Mouse (Mus musculus) thymus, adult 2 months (tissue): ENCODE results near the gene Ap1s3. TPM values are rescaled to one million over a fixed set of nuclear protein-coding genes. Genes with fewer than 3 reads are reported as not detected.

ENCODE experiments used
- DNase-seq: peaks from one replicate; pipeline ENCODE4 v3.0.0; 2021
- H3K27ac ChIP-seq: fragments of 200-500 bp; 2 replicates; pipeline ENCODE4 v1.5.1; 2012; ENCODE audit warnings: low read length, control low read depth; ENCODE audit not compliant: control insufficient read depth, insufficient read depth
- H3K27me3 ChIP-seq: fragments of 200-500 bp; 2 replicates; pipeline ENCODE4 v1.6.1; 2012; ENCODE audit warnings: mild to moderate bottlenecking, low read length, moderate library complexity, mixed read lengths; ENCODE audit not compliant: control insufficient read depth, insufficient read depth
- H3K36me3 ChIP-seq: fragments of 200-500 bp; 2 replicates; pipeline ENCODE4 v1.6.1; 2012; ENCODE audit warnings: mild to moderate bottlenecking, low read length, moderate library complexity; ENCODE audit not compliant: control insufficient read depth, insufficient read depth
- H3K4me1 ChIP-seq: fragments of 200-500 bp; replicated peaks from 2 replicates; pipeline ENCODE4 v1.6.1; 2012; ENCODE audit warnings: low read length; ENCODE audit not compliant: control insufficient read depth, insufficient read depth
- H3K4me3 ChIP-seq: fragments of 200-500 bp; 2 replicates; pipeline ENCODE4 v1.5.1; 2012; ENCODE audit warnings: mild to moderate bottlenecking, low read length, control low read depth, moderate library complexity; ENCODE audit not compliant: control insufficient read depth, insufficient read depth
- CTCF ChIP-seq: fragments of 200-500 bp; IDR thresholded peaks from 2 replicates; pipeline ENCODE4 v1.5.1; 2012; ENCODE audit warnings: mild to moderate bottlenecking, control low read depth, low read length, moderate library complexity, borderline replicate concordance; ENCODE audit not compliant: control insufficient read depth, poor library complexity, insufficient read depth; ENCODE audit errors: extremely low read depth
- POLR2A ChIP-seq: fragments of 200-500 bp; IDR thresholded peaks from 2 replicates; pipeline ENCODE4 v1.6.1; 2012; ENCODE audit warnings: mild to moderate bottlenecking, low read length, control low read depth, moderate library complexity; ENCODE audit not compliant: control insufficient read depth, poor library complexity, insufficient read depth; ENCODE audit errors: extremely low read depth
- WGBS: fragments of 180-500 bp; shearing (Covaris S2); methylation state at CpG from one replicate; pipeline ENCODE4 v1.1.7; 2018; 5-methylcytosine and 5-hydroxymethylcytosine counted together
- polyA plus RNA-seq: library from polyadenylated mRNA; depleted of rRNA; stranded (reverse); fragments of >200 nt; gene quantifications from 2 replicates; pipeline ENCODE4 v1.2.3, GENCODE M21; 2012; rRNA removed

Ap1s3 gene
- polyA plus RNA-seq, 1 experiment = 60.7 TPM

- Histone ChIP-seq H3K4me3 (no peak overlapping the region), H3K36me3 (no peaks in the 10 kb centered on the region), H3K27ac (no peak overlapping the region), H3K4me1 (no peaks in the 10 kb centered on the region), H3K27me3 (no peaks in the 10 kb centered on the region)
- WGBS = 23% methylated on average over 5 of the region's 5 CpGs
- TF ChIP-seq CTCF (no peak), POLR2A (no peak)
- DNase-seq = no peak
These were observed 110.6 kb downstream of the Ap1s3 start for GRCm38 (mm10) chr1:79561186-79561585.

Other genes starting within 250 kb of the Ap1s3 start
- 0.11 and 0.15 TPM in 2 replicates for gene Scg2, start 231.9 kb downstream of the Ap1s3 start, polyA plus RNA-seq
- gene Mrpl44, start 104.0 kb upstream of the Ap1s3 start, polyA plus RNA-seq = 15.1 and 16.4 TPM in 2 replicates
- gene Wdfy1, start 104.2 kb upstream of the Ap1s3 start, polyA plus RNA-seq = 23.3 and 24.4 TPM in 2 replicates
- gene Serpine2, start 189.2 kb upstream of the Ap1s3 start, polyA plus RNA-seq = 33.8 and 46.7 TPM in 2 replicates